Mouse (Mus musculus) bone marrow, adult 2 months (tissue): Measurements from ENCODE around the gene Pcdh17.

Experiments
- CTCF ChIP-seq: fragments of 200-500 bp; IDR thresholded peaks from 2 replicates; pipeline ENCODE4 v1.5.1; 2011; ENCODE audit warnings: low read length, control low read depth; ENCODE audit not compliant: control insufficient read depth, insufficient read depth
- POLR2A ChIP-seq: fragments of 200-500 bp; IDR thresholded peaks from 2 replicates; pipeline ENCODE4 v1.6.1; 2011; ENCODE audit warnings: low read depth, mild to moderate bottlenecking, control low read depth, low read length, borderline replicate concordance; ENCODE audit not compliant: control insufficient read depth

GRCm38 (mm10) chr14:84571071-84571470 is 127.7 kb downstream of the Pcdh17 start:
- TF ChIP-seq CTCF (no peak), POLR2A (no peak)
